Mouse (Mus musculus): ENCODE results near the gene Metrnl. TPM values are rescaled to one million over a fixed set of nuclear protein-coding genes. Genes with fewer than 3 reads are reported as not detected.

Metrnl gene
- polyA plus RNA-seq, 1 experiment from 2014 or later, result 11.1 TPM

DNA sequence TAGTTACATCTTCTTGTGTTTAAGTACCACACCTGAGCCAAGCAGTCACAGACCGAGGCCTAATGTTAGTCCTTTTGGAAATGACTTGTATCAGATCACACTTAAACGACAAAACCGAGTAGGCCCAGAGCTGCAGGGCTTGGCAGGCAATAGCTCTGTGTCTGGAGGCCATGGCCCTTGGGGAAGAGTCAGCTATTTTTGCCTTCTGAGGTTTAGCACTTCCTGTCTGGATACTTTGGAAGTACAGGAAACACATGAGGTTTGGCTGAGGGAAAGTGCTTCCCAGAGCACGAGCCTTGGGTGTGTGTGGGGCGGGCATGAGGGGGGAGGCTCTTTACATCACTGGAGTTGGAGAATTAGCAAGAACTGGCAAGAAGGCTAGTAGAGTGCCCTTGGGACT is 14.7 kb upstream of the Metrnl start:
- Histone ChIP-seq H3K36me3 (no peaks in the 10 kb centered on the region), H3K4me1 (peaks cover 7% of the 10 kb centered on the region; the same call in 1 of the 2 replicates), H3K9me3 (no peaks in the 10 kb centered on the region), H3K4me2 (replicated peaks) (no peak overlapping the region), H3K9ac (no peak overlapping the region), H3K27me3 (no peaks in the 10 kb centered on the region), H3K27ac (no peak overlapping the region), H3K4me3 (no peak overlapping the region)
- ATAC-seq (ENCODE audit: insufficient number of reproducible peaks, insufficient read depth, low FRiP score, low TSS enrichment), result no peak
- 54% methylated on average over 5 of the region's 5 CpGs for WGBS

DNA sequence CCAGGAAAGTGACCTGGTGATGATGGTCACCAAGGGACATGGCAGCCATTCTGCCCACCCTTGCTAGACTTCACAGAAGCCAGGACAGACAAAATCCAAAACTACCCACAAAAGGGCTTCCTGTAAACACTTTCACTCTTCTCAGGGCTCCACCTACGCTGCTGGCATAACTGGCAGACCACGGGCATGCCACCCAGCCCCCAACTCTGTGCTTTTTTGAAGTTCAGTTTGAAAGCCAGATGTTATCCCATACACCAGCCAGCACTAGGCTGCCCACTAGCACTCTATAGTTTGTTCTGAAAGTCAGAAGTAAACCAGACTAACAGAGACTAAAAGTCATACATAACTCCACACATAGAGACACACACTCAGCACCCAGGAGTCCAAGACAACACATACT is 13.3 kb upstream of the Metrnl start:
- Histone ChIP-seq H3K9ac (no peak overlapping the region), H3K36me3 (no peaks in the 10 kb centered on the region), H3K27ac (no peak overlapping the region), H3K4me3 (no peak overlapping the region), H3K27me3 (no peaks in the 10 kb centered on the region), H3K9me3 (no peaks in the 10 kb centered on the region), H3K4me1 (peaks cover 7% of the 10 kb centered on the region; the same call in 1 of the 2 replicates), H3K4me2 (replicated peaks) (no peak overlapping the region)
- ATAC-seq (ENCODE audit: insufficient number of reproducible peaks, insufficient read depth, low FRiP score, low TSS enrichment), result no peak
- 73% methylated on average over 2 of the region's 2 CpGs for WGBS

DNA sequence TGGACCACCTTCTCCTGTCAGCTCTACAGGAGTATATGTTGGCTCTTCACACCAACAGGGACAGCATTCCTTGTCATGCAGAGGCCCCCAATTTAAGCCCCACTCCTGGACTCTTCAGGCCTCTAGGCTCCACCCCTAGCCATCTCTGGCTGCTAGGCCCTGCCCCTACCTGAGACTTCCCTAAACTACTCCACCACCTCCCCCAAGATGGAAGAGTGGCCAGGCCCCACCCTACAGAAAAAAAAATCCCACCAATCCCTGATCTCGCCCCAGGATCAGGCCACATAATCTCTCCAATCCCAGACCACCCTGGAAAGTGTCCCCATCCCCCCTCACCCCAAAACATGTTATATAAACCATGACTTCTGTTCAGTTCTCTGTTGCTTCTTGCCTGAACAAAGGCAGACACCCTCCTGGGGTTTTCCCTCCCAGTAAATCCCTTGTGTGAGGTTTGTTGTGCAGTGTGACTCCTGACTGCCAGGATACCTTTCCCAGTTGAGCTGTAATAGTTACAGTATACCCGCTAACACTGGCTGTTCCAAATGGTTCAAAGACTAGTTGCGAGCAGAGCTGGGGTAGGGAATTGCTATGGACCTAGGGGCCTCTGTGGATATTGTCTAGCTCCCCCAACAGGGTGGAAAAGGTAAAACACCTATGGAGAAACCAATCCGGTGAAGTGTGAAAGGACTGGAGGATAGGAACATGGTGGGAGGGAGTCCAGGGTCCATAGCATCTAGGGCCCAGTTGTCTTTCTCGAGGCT is 5.9 kb upstream of the Metrnl start:
- no peak overlapping the region for H3K4me3 ChIP-seq
- H3K9ac ChIP-seq, result no peak overlapping the region
- no peaks in the 10 kb centered on the region for H3K27me3 ChIP-seq
- no peak overlapping the region for H3K27ac ChIP-seq
- H3K4me1 ChIP-seq, result no peaks in the 10 kb centered on the region
- H3K4me2 ChIP-seq (replicated peaks), result no peak overlapping the region
- H3K36me3 ChIP-seq, result no peaks in the 10 kb centered on the region
- no peaks in the 10 kb centered on the region for H3K9me3 ChIP-seq
- WGBS, result 83% methylated on average over 5 of the region's 5 CpGs
- 0 out of 2 replicates have a peak, but pooled peaks have one; percentile 6 for ATAC-seq (ENCODE audit: insufficient number of reproducible peaks, insufficient read depth, low FRiP score, low TSS enrichment)

DNA sequence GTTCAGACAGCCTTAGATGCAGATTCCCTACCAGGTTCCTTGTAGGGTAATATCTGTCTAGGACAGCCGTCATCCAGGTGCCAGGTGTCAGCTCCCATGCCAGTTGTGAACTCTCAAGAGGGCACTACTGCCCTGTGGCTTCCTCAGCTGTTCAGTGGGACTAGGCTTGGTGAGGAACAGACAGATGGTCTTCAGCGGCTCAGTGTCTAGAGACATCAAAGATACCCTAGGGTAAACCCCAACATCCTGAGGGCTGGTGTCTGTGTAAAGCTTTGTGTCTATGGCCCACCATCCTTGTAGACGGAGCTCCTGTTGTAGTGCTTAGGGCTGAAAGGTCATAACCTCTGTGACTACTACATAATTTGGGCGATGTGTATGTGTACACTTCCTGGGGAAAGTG is 4.1 kb upstream of the Metrnl start:
- peaks cover 5% of the 10 kb centered on the region; the same call in 1 of the 2 replicates for H3K4me1 ChIP-seq
- H3K4me3 ChIP-seq, result no peak overlapping the region
- no peaks in the 10 kb centered on the region for H3K9me3 ChIP-seq
- 79% methylated on average over 4 of the region's 4 CpGs for WGBS
- ATAC-seq (ENCODE audit: insufficient number of reproducible peaks, insufficient read depth, low FRiP score, low TSS enrichment), result no peak
- H3K27ac ChIP-seq, result no peak overlapping the region
- no peaks in the 10 kb centered on the region for H3K27me3 ChIP-seq
- no peak overlapping the region for H3K4me2 ChIP-seq (replicated peaks)
- H3K9ac ChIP-seq, result no peak overlapping the region
- H3K36me3 ChIP-seq, result no peaks in the 10 kb centered on the region

DNA sequence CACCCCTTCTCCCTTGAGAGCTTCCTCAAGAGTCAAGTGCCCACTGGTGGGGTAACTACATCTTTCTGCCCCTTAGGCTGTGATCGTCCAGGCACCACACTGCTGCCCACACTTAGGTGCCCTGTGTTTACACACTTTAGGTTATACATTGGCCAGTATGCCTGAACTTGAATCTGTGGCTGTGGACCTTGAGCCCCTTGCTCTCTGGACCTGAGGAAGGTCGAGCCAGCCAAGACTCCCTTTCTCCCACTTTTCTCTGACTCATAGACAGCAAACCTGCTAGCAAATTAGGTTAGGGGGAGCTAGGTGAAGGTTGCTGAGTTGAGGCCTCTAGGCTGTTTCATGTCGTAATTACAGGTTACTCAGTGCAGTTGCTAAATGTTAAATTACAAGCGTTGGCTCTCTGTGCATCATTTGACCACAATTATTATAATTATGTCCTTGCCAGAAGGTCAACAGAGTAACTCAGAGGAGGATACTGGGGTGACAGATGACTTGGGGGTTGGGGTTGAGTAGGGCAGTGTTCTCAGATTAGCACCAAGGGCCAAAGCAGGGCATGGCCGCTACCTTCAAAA is 2.9 kb upstream of the Metrnl start:
- Histone ChIP-seq H3K27me3 (0 out of 2 replicates have a peak, but pooled peaks cover 11% of the 10 kb centered on the region), H3K4me3 (no peak overlapping the region), H3K9ac (no peak overlapping the region), H3K27ac (no peak overlapping the region), H3K36me3 (no peaks in the 10 kb centered on the region), H3K9me3 (no peaks in the 10 kb centered on the region), H3K4me2 (replicated peaks) (no peak overlapping the region), H3K4me1 (peaks cover 11% of the 10 kb centered on the region)
- ATAC-seq (ENCODE audit: insufficient number of reproducible peaks, insufficient read depth, low FRiP score, low TSS enrichment), result no peak
- 59% methylated on average over 5 of the region's 5 CpGs for WGBS

DNA sequence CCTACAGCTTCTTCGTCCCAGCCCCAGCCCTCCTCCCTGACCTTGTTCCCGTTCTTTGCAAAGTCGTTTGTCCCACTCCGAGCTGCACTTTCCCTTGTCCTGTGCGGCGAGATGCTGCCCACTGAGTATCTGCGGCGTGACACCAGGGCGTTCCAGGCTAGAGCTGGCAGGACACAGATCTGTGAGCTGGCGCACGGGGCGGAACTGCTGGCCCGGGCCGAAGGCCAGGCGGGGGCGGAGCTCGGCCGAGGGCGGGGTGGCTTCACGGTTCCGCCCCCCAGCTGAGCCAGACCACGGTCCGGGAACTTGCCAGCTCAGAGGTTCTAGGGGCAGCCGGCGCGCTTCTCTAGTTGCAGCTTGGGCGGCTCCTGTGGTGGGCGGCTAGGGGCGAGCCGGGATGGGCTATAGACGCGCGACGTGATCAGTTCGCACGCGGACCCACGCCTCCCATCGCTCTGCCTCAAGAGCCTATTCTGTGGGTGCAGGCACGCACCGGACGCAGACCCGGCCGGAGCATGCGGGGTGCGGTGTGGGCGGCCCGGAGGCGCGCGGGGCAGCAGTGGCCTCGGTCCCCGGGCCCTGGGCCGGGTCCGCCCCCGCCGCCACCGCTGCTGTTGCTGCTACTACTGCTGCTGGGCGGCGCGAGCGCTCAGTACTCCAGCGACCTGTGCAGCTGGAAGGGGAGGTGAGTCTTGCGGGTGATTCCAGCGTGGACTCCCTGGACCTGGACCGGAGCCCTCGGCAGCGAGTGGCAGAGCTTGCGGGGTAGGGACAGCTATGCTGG is 959 bp downstream of the Metrnl start:
- peak; percentile 79 for ATAC-seq (ENCODE audit: insufficient number of reproducible peaks, insufficient read depth, low FRiP score, low TSS enrichment)
- Histone ChIP-seq H3K4me3 (peak overlapping the region; percentile 64), H3K27ac (peak overlapping the region; percentile 9; the same call in 1 of the 2 replicates), H3K4me1 (peaks cover 24% of the 10 kb centered on the region), H3K27me3 (peaks cover 23% of the 10 kb centered on the region; the same call in 1 of the 2 replicates), H3K9ac (peak overlapping the region; percentile 65), H3K36me3 (no peaks in the 10 kb centered on the region), H3K4me2 (replicated peaks) (peak overlapping the region; percentile 95), H3K9me3 (no peaks in the 10 kb centered on the region)
- WGBS, result under 1% methylated on average over 69 of the region's 69 CpGs

DNA sequence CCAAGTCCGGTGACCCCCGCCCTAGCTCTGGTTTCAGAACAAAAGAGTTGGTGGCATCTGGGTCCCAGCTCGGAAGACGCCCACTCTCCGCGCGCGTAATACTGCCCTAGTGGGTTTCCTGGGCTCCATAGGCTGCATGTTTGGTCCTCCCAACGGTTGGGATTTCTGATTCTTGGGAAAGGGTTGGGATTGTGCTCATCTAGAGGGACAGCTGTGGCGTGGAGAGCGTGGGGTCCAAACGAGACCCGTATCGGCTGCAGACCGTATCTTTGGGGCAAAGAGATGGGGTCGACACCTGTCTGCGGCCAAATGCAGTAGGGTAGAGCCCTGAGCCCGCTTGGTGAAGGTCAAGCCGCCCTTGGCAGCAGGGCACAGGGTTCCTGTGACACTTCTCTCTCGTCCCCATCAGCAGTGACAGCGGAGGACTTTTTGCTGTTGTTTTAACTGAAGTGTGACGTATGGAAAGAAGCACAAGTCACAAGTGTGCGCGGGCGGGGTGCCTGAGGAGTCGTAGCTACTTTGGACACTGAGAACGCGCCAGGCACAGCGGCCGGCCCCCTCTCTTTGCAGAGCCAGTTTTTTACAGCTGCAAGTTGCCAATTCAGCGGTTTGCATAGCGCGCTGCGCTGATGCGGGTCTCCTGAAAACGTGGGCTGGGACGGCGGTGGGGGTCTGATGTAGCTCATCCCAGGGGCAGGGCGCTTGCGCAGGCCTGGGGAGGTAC is 1.7 kb downstream of the Metrnl start:
- no peak overlapping the region for H3K27ac ChIP-seq
- H3K4me1 ChIP-seq, result peaks cover 28% of the 10 kb centered on the region
- H3K9me3 ChIP-seq, result no peaks in the 10 kb centered on the region
- peak; percentile 12; the same call in 1 of the 2 replicates for ATAC-seq (ENCODE audit: insufficient number of reproducible peaks, insufficient read depth, low FRiP score, low TSS enrichment)
- H3K9ac ChIP-seq, result peak overlapping the region; percentile 65
- WGBS, result under 1% methylated on average over 40 of the region's 40 CpGs
- peak overlapping the region; percentile 64 for H3K4me3 ChIP-seq
- peaks cover 23% of the 10 kb centered on the region; the same call in 1 of the 2 replicates for H3K27me3 ChIP-seq
- H3K4me2 ChIP-seq (replicated peaks), result peak overlapping the region; percentile 95
- no peaks in the 10 kb centered on the region for H3K36me3 ChIP-seq

DNA sequence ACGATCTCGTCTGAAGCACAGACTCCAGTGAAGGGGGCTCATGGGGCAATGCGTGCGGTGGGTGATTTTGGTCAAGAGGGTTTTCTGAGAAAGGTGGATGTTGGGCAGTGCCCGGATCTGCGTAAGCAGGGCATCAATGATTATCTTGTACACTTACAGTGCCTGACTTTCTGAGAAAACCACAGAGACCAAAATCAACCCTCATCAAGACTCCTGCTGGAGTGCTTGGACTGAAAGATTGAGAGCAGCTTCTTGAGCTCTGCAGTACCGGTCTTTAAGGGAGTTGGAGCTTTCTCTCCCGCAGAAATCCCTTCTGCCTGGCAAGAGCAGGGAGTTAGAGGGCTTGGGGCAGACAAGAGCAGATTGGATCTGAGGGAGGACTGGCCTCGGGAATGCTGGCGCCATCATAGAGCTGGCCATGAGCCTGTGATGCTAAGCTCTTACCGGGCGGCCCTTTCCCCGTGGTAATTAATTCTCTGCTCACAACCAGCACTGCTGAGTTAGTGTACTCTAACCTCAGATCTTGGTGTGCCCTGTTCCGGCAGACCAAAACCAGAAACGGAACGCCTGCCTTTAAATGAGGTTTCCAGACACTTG is 2.4 kb downstream of the Metrnl start:
- Histone ChIP-seq H3K4me2 (replicated peaks) (peak overlapping the region; percentile 95), H3K27ac (no peak overlapping the region), H3K9ac (peak overlapping the region; percentile 65), H3K36me3 (no peaks in the 10 kb centered on the region), H3K9me3 (no peaks in the 10 kb centered on the region), H3K27me3 (peaks cover 23% of the 10 kb centered on the region; the same call in 1 of the 2 replicates), H3K4me1 (peaks cover 28% of the 10 kb centered on the region), H3K4me3 (peak overlapping the region; percentile 64)
- ATAC-seq (ENCODE audit: insufficient number of reproducible peaks, insufficient read depth, low FRiP score, low TSS enrichment), result no peak
- WGBS, result 15% methylated on average over 16 of the region's 16 CpGs

DNA sequence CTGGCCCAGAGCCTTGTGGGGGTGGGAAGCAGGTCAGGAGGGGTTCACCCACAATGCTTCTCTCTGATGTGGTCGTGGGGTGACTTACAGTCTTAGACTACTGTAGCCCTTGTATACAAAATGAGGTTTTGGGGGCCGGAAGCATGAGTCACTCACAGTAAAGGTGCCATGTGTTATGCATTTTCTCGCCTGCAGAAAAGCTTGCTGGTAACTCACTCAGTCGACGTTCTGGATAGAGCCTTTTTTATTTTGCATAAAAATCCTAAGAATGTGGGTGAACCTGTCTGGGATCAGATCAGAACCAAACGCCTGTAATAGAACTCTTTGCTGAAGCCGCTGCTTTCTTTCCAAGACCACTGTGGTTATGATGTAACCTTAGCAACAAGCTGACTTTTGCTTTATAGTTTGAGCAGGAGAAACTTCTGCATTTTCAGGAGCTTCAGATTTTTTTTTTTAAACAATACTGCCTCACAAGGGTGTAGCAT is 5.2 kb downstream of the Metrnl start:
- no peak for ATAC-seq (ENCODE audit: insufficient number of reproducible peaks, insufficient read depth, low FRiP score, low TSS enrichment)
- no peak overlapping the region for H3K9ac ChIP-seq
- no peaks in the 10 kb centered on the region for H3K36me3 ChIP-seq
- H3K4me1 ChIP-seq, result peaks cover 28% of the 10 kb centered on the region
- no peak overlapping the region for H3K4me3 ChIP-seq
- peaks cover 23% of the 10 kb centered on the region; the same call in 1 of the 2 replicates for H3K27me3 ChIP-seq
- H3K9me3 ChIP-seq, result no peaks in the 10 kb centered on the region
- no peak overlapping the region for H3K27ac ChIP-seq
- H3K4me2 ChIP-seq (replicated peaks), result no peak overlapping the region
- 10% methylated on average over 7 of the region's 7 CpGs for WGBS

DNA sequence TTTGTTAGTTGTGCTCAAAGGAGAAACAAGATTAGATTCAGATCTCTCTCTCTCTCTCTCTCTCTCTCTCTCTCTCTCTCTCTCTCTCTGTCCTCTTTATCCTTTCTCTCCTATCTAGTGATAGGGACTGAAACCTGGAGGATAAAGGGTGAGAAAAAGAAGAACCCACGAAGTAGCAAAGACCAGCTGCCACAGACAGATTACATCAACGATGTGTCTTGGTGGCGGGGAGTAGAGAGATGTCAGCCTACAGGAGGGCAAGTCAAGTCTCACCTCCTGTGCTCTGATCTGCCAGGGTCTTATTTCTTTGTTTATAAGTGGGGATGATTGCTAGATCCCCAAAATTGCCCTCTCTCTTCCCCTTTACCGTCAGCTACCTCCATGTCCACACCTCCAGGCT is 7.9 kb downstream of the Metrnl start:
- H3K9ac ChIP-seq, result no peak overlapping the region
- no peak overlapping the region for H3K4me3 ChIP-seq
- H3K36me3 ChIP-seq, result no peaks in the 10 kb centered on the region
- H3K4me1 ChIP-seq, result peaks cover 13% of the 10 kb centered on the region
- no peak overlapping the region for H3K4me2 ChIP-seq (replicated peaks)
- no peak overlapping the region for H3K27ac ChIP-seq
- no peaks in the 10 kb centered on the region for H3K9me3 ChIP-seq
- peaks cover 7% of the 10 kb centered on the region; the same call in 1 of the 2 replicates for H3K27me3 ChIP-seq
- WGBS, result 78% methylated on average over 4 of the region's 4 CpGs
- no peak for ATAC-seq (ENCODE audit: insufficient number of reproducible peaks, insufficient read depth, low FRiP score, low TSS enrichment)

DNA sequence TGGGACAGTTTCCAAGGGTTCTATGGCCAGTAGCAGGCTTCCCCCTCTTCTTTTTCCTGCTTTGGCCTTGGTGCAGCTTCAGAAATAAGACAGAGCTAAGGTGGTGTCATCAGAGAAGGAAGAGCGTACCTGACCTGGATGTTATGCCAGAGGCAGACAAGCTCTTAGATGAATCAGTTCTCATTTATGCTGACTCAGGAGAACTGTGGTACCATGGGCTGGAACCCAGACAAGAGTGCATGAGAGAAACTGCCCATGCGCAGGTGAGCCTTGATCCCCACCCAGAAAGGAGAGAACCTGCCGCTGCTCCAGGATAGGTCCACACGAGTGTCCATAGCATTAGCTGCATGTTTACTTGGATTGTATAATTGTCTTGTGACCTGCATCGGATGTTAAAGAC is 8.9 kb downstream of the Metrnl start:
- Histone ChIP-seq H3K4me2 (replicated peaks) (no peak overlapping the region), H3K9ac (no peak overlapping the region), H3K36me3 (no peaks in the 10 kb centered on the region), H3K4me3 (no peak overlapping the region), H3K27ac (no peak overlapping the region), H3K9me3 (no peaks in the 10 kb centered on the region), H3K4me1 (peaks cover 13% of the 10 kb centered on the region), H3K27me3 (no peaks in the 10 kb centered on the region)
- no peak for ATAC-seq (ENCODE audit: insufficient number of reproducible peaks, insufficient read depth, low FRiP score, low TSS enrichment)
- 91% methylated on average over 5 of the region's 5 CpGs for WGBS
